ENCODE assay signal across 1 mouse cellular context in the genomic region with DNA sequence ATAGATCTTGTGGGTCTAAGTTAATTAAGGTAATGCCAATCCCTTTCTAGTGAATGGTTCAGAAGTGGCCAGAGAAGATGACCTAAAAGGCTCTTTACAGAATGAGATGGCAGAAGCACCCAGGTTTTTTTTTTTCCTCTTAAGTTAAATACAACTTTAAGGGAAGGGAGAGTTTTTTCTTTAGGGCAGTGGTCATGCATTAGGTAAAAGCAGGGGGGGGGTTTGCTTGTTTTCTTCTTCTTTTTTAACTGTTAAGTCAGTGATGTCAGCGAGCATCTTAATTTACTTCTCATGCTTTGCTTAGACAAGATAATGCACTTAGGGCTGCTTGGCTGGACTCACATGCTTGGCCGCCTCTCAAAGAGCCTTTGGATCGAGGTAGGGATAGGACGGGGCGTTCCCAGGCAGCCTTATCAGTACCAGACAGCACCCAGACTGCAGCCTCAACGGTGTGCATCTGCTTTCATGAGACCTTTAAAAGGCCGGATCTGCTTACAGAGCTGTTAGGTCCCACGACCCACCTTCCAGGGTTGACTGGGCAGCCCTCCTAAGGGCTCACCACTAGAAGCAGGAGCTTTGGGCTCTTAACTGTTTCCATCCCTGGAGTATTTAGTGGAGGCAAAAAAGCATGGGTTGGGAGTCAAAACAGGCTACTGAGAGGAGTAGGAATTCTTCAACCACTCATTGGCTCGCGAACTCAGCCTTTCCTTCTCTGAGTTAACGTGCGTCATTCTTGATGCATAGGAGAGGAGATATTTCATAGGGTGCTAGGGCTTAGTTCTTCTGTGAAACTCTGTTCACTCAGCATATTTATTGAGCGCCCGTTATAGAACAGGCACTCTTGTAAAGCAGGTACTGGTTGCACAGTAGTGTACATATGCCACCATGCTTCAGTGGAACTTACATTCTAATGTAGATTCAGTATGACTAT.
TF ChIP-seq lines count a peak whose summit lies in the region.

No protein-coding gene starts in this region.

TF ChIP-seq in MEL, 35 proteins besides CTCF, POLR2A, EP300 and RAD21 (continued from another document):
- TF ChIP-seq RCOR1 (IDR thresholded peaks at IDR 0.05; ENCODE audit: low read depth, low read length): peak; percentile 51; the same call in 1 of the 2 replicates
- TF ChIP-seq BHLHE40 (IDR thresholded peaks at IDR 0.05; ENCODE audit: borderline replicate concordance, low read depth, low read length): peak; percentile 79
- no peak for TF ChIP-seq ELF1 (IDR thresholded peaks at IDR 0.05; ENCODE audit: low read depth, low read length)
- peak; percentile 73; the same call in 1 of the 2 replicates for TF ChIP-seq MAZ (IDR thresholded peaks at IDR 0.05; ENCODE audit: low read depth, low read length)
- no peak for TF ChIP-seq GABPA (IDR thresholded peaks at IDR 0.05; ENCODE audit: low read depth, low read length)
- TF ChIP-seq ZC3H11A (IDR thresholded peaks at IDR 0.05; ENCODE audit: low read depth, low read length): no peak
- TF ChIP-seq JUND (IDR thresholded peaks at IDR 0.05; ENCODE audit: low read depth, low read length): no peak
- TF ChIP-seq ZNF384 (IDR thresholded peaks at IDR 0.05; ENCODE audit: low read depth, low read length): peak; percentile 80
- peak; percentile 69 for TF ChIP-seq MYB (IDR thresholded peaks at IDR 0.05; ENCODE audit: low read depth, low read length)
- TF ChIP-seq USF2 (IDR thresholded peaks at IDR 0.05; ENCODE audit: borderline replicate concordance in 1 of 2, insufficient read depth in 1 of 2, low read depth in 1 of 2, low read length in 2 of 2): no peak
- peak; percentile 92 for TF ChIP-seq GATA1 (IDR thresholded peaks at IDR 0.05; ENCODE audit: low read depth, low read length)
TF ChIP-seq in MEL: peak in this region for 13.
